Mouse (Mus musculus): ENCODE results near the gene Arf3. TPM values are rescaled to one million over a fixed set of nuclear protein-coding genes. Genes with fewer than 3 reads are reported as not detected.

The Arf3 gene
- total RNA-seq (2023; ENCODE audit: inconsistent age) = 87.1 to 90.8 TPM (median 87.3 TPM) in 4 replicates

DNA sequence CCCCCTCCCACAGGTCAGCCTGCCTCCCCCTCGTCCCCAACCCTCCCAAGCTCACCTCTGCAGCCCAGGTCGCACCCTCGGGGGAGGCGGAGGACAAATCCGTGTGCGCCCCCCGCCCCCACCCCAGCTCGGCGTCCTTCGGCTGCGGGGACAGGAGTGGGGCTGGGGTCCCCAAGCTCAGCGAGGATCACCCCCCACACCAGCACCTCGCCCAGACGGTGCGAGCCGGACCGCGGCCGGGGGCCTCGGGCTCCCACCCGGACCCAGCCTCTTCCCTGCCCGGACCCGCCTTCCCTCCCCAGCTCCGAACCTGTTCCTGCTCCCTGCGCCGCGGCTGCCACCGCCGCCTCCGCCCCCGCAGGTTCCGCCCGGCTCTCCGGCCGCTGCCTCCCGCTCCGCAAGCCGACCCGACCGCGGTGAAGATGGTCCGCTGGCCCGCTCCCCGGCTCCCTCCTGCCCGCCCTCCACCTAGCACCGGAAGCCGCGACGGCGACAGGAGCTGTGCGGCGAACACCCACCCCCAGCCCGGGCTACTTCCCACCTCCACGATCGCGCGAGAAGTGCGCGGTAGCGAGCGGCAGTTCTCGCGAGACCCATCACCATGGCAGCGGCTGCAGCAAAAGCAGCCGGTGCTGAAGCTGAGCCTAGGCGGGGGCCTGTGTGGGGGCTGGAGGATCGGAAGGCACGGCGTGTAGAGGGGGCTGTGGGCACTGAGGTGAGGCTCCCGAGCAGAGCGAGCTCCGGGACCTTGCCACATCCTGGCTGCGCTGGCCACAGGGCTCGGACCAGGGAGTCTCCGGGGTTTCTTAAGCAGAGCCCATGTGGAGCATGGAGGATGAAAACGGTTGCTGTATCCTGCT is at the start of gene Arf3:
Gene Arf3, minus strand, starts transcription at position 545 of the 860 bp plus-strand sequence.

DNA sequence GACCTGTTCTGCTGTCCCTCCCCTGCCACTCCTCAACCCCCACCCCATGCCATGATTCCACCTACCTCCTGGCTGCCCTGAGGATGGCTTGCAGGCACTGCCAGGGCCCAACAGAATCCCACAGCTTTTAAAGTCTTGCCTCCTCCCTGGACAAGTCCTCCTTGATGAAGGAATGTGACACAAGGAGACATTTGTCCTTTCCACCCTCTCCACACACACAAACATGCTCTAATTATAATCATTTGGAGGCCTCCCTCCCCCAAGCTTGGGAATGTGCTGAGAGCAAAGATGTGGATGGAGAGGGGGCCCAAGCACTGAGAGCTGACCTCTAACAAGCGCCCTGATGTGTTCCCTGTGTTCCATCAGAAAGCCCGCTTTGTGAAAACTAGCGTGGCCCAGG is 46.4 kb upstream of the Arf3 start, which contains the start of gene Ddn:
Gene Ddn, minus strand, starts transcription at position 101 of the 400 bp plus-strand sequence.

DNA sequence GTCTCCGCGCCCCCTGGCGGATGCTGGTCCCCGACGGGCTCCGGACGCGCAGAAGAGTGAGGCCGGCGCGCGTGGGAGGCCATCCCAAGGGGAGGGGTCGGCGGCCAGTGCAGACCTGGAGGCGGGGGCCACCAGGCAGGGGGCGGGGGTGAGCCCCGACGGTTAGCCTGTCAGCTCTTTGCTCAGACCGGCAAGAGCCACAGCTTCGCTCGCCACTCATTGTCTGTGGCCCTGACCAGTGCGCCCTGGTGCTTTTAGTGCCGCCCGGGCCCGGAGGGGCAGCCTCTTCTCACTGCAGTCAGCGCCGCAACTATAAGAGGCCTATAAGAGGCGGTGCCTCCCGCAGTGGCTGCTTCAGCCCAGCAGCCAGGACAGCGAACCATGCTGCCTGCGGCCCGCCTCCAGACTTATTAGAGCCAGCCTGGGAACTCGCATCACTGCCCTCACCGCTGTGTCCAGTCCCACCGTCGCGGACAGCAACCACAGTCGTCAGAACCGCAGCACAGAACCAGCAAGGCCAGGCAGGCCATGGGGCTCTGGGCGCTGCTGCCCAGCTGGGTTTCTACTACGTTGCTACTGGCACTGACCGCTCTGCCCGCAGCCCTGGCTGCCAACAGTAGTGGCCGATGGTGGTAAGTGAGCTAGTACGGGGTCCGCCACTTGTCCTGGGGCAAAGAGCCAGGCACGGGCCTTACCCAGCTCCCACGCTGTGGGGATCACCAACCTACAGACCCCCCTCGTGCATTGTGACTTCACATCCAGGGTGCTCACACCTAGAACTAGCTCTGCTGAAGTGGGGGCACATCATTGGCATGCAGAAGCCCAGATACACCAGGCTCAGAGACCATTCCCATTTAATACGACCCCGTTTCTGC is 26.9 kb upstream of the Arf3 start, which contains the start of gene Wnt1:
Gene Wnt1, plus strand, starts transcription at position 197 of the 875 bp plus-strand sequence.

DNA sequence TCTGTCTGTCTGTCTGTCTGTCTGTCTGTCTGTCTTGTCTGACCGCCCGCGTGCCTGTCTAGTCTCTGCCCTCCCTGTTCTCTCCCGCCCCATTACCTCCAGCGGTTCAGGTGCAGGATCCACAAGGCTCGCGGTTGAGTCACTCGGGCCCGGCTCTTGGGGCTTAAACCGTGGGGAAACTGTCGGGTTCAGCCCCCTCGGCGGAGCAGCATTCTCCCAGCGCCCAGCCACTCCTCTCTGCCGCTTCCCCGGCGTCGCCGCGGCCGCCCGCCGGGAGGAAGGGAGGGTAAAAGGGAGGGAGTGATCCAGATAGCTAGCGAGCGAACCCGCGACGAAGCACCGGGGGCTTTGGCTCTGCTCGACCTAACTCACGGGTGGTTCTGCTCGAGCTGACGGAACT is 14.7 kb upstream of the Arf3 start, which contains the start of gene Wnt10b:
Gene Wnt10b, minus strand, starts transcription at position 389 of the 400 bp plus-strand sequence.

DNA sequence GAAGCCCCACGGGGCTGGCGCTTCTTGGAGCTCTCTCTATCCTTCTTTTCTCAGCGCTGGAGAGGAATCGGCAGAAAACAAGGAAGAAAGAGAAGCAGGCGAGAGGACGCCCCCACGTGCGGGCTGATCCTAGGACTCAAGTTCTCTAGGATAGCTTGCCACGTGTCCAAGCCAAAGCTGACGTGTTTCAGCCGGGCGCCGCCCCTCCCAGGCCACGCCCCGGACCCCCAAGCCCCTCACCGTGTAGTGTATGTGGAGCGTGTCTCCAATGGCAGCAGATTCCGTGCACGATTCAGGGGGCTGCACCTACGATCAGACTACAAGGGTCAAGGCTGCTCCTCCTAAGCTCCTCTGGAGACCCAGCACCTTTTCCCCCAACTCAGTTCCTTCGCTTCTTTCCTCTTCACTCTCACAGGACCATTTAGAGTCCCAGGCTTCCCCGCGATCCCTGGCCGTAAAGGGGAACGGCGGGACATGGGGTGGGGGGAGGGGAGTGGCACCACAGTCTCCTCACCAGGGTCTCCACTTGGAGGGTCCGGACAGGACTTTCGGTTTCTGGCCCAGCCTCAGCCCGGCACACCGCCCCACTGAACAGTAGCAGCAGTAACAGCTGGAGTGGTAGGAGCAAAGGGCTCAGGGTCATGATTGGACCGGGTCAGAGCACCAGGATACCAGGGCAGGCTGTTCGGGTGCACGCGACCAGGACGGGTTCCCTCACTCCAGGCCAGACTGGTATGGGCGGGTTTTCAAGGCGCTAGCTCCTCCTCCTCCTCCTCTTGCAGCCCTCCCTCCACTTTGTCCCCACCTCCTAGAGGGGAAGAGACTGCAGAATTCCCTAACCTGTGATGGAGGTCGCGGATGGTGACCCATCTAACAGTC is 35.3 kb downstream of the Arf3 start, which contains the start of gene Fkbp11:
Gene Fkbp11, minus strand, starts transcription at position 756 of the 879 bp plus-strand sequence.

DNA sequence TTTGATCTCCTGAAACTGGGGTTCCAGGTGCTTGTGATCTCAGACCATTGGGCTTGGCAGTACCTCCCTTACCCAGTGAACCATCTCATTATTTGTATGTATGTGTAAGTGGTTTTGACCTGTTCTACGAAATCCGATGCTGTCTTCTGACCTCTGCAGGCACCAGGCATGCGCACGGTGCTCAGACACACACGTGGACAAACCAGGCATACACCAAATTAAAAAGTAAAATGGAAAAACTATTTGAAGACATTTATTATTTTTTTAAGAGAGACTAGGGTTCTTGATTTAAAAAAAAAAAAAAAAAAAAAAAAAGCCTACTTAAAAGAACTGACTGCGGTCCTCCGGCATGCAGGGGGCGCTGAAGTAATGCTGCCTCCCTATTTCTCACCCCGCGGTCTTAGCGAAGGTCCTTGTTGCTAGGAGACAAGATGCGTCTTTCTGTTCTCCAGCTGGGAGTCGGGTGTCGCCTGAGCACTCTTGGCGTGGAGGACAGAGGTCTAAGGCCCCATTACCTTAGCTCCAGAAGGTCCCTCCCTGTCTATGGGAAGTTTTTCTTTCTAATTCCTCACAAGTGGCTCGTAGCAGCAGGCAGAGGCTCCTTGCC is 55.1 kb downstream of the Arf3 start, which contains the start of gene Ccdc65:
Gene Ccdc65, plus strand, starts transcription at position 442 of the 607 bp plus-strand sequence.

Other genes with a start within 250 kb of the Arf3 start
- gene Kansl2, start 228.9 kb downstream of the Arf3 start, total RNA-seq (2023; ENCODE audit: inconsistent age) = 70.2 to 77.7 TPM (median 72.9 TPM) in 4 replicates
- 128 to 168 TPM (median 160 TPM) in 4 replicates for gene Ccnt1, start 192.3 kb downstream of the Arf3 start, total RNA-seq (2023; ENCODE audit: inconsistent age)
- not detected in 4 replicates for gene 4930415O20Rik, start 192.2 kb downstream of the Arf3 start, total RNA-seq (2023; ENCODE audit: inconsistent age)
- gene Adcy6, start 153.1 kb downstream of the Arf3 start, total RNA-seq (2023; ENCODE audit: inconsistent age) = 1.5 to 2.6 TPM (median 2.3 TPM) in 4 replicates
- gene Cacnb3, start 132.4 kb downstream of the Arf3 start, total RNA-seq (2023; ENCODE audit: inconsistent age) = not detected in 4 replicates
- gene Ddx23, start 100.3 kb downstream of the Arf3 start, total RNA-seq (2023; ENCODE audit: inconsistent age) = 129 to 154 TPM (median 140 TPM) in 4 replicates
- gene Rnd1, start 85.8 kb downstream of the Arf3 start, total RNA-seq (2023; ENCODE audit: inconsistent age) = 0.63 to 1.6 TPM in 2 of 4 replicates, not detected in the others
- not detected in 4 replicates for gene Ccdc65, start 55.0 kb downstream of the Arf3 start, total RNA-seq (2023; ENCODE audit: inconsistent age)
- 15.1 to 21.5 TPM (median 17.9 TPM) in 4 replicates for gene Fkbp11, start 35.0 kb downstream of the Arf3 start, total RNA-seq (2023; ENCODE audit: inconsistent age)
- gene Wnt10b, start 14.9 kb upstream of the Arf3 start, total RNA-seq (2023; ENCODE audit: inconsistent age) = 0.29 to 1.7 TPM (median 1.0 TPM) in 4 replicates
- not detected in 4 replicates for gene Wnt1, start 26.6 kb upstream of the Arf3 start, total RNA-seq (2023; ENCODE audit: inconsistent age)
- gene Ddn, start 46.3 kb upstream of the Arf3 start, total RNA-seq (2023; ENCODE audit: inconsistent age) = 0.27 to 0.60 TPM (median 0.48 TPM) in 4 replicates
- gene Prkag1, start 68.3 kb upstream of the Arf3 start, total RNA-seq (2023; ENCODE audit: inconsistent age) = 75.5 to 85.9 TPM (median 77.7 TPM) in 4 replicates
- 168 to 182 TPM (median 176 TPM) in 4 replicates for gene Kmt2d, start 108.0 kb upstream of the Arf3 start, total RNA-seq (2023; ENCODE audit: inconsistent age)
- 18.3 to 23.1 TPM (median 21.3 TPM) in 4 replicates for gene Rhebl1, start 131.3 kb upstream of the Arf3 start, total RNA-seq (2023; ENCODE audit: inconsistent age)
- gene Dhh, start 135.3 kb upstream of the Arf3 start, total RNA-seq (2023; ENCODE audit: inconsistent age) = 0.80 TPM in 1 of 4 replicates, not detected in the others
- gene Lmbr1l, start 155.0 kb upstream of the Arf3 start, total RNA-seq (2023; ENCODE audit: inconsistent age) = 228 to 245 TPM (median 238 TPM) in 4 replicates
- 147 to 162 TPM (median 158 TPM) in 4 replicates for gene Tuba1b, start 171.4 kb upstream of the Arf3 start, total RNA-seq (2023; ENCODE audit: inconsistent age)
- not detected in 4 replicates for gene Gm49450, start 190.3 kb upstream of the Arf3 start, total RNA-seq (2023; ENCODE audit: inconsistent age)
- gene Tuba1a, start 190.5 kb upstream of the Arf3 start, total RNA-seq (2023; ENCODE audit: inconsistent age) = 132 to 146 TPM (median 141 TPM) in 4 replicates

Measured in B cell, adult (primary cell).